Mouse (Mus musculus) A20 (cell line): ENCODE data around the gene Map1b.

Experiments used
- DNase-seq: peaks from one replicate; pipeline ENCODE4 v3.0.0-alpha.2; 2011; ENCODE audit warnings: low read depth, low spot score

Map1b gene

GRCm38 (mm10) chr13:99410611-99411515 lies 105.5 kb downstream of the Map1b start:
- DNase-seq: peak; percentile 14

- DNase-seq: no peak
Observed at GRCm38 (mm10) chr13:99409216-99409615, 107.1 kb downstream of the Map1b start.

- DNase-seq: no peak
Observed at GRCm38 (mm10) chr13:99399373-99399772, 117.0 kb downstream of the Map1b start.

- no peak for DNase-seq
Observed at GRCm38 (mm10) chr13:99398149-99398701, 118.1 kb downstream of the Map1b start.

- no peak for DNase-seq
Observed at GRCm38 (mm10) chr13:99397228-99397627, 119.1 kb downstream of the Map1b start.

- no peak for DNase-seq
Observed at GRCm38 (mm10) chr13:99395531-99395930, 120.8 kb downstream of the Map1b start.

- DNase-seq: no peak
Observed at GRCm38 (mm10) chr13:99394694-99395093, 121.6 kb downstream of the Map1b start.

GRCm38 (mm10) chr13:99393128-99393527 lies 123.2 kb downstream of the Map1b start:
- DNase-seq: no peak

GRCm38 (mm10) chr13:99391417-99391816 lies 124.9 kb downstream of the Map1b start:
- DNase-seq: no peak

GRCm38 (mm10) chr13:99387901-99388811 lies 128.2 kb downstream of the Map1b start:
- DNase-seq: no peak

- DNase-seq: no peak
Observed at GRCm38 (mm10) chr13:99386341-99386740, 130.0 kb downstream of the Map1b start.

GRCm38 (mm10) chr13:99385911-99386310 lies 130.4 kb downstream of the Map1b start:
- DNase-seq: no peak

- no peak for DNase-seq
Observed at GRCm38 (mm10) chr13:99384555-99385203, 131.7 kb downstream of the Map1b start.

GRCm38 (mm10) chr13:99382373-99382772 lies 134.0 kb downstream of the Map1b start:
- DNase-seq: no peak

- no peak for DNase-seq
Observed at GRCm38 (mm10) chr13:99378223-99378622, 138.1 kb downstream of the Map1b start.

- DNase-seq: no peak
Observed at GRCm38 (mm10) chr13:99377055-99377454, 139.3 kb downstream of the Map1b start.

- peak; percentile 59 for DNase-seq
Observed at GRCm38 (mm10) chr13:99375550-99375949, 140.8 kb downstream of the Map1b start.

- no peak for DNase-seq
Observed at GRCm38 (mm10) chr13:99374191-99374590, 142.1 kb downstream of the Map1b start.

- no peak for DNase-seq
Observed at GRCm38 (mm10) chr13:99373684-99374083, 142.7 kb downstream of the Map1b start.
